Mouse (Mus musculus): Measurements from ENCODE around the gene Snip1.

The Snip1 gene

DNA sequence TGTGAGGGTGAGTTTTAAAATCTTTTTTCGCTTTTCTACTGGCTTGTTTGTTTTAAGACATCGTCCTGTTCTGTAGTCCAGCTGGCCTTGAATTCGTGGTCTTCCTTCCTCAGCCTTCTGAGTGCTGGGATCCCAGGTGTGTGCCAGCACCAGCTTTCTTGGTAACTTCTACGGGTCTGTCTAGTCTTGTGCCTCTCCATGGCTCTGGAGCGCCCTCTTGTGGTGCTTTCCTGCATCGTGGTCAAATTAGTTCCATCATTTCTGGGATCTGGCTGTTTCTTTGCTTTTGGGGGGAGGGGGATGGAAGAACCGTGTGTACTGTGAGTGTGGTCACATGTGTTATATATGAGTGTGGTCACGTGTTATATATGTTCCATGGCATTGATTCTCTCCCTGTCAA, 33.0 kb downstream of the Snip1 start:
- peak; percentile 57 to 72 for DNase-seq (ENCODE audit: low spot score in 2 of 2)

- no peak for DNase-seq (ENCODE audit: low spot score in 2 of 2)
These were observed 34.9 kb downstream of the Snip1 start for GRCm38 (mm10) chr4:125101334-125101733.

- DNase-seq (ENCODE audit: low spot score in 2 of 2): no peak
These were observed 38.9 kb downstream of the Snip1 start for GRCm38 (mm10) chr4:125105354-125105753.

GRCm38 (mm10) chr4:125114638-125115037, 48.2 kb downstream of the Snip1 start:
- DNase-seq (ENCODE audit: low spot score in 2 of 2): peak; percentile 77 to 83

DNA sequence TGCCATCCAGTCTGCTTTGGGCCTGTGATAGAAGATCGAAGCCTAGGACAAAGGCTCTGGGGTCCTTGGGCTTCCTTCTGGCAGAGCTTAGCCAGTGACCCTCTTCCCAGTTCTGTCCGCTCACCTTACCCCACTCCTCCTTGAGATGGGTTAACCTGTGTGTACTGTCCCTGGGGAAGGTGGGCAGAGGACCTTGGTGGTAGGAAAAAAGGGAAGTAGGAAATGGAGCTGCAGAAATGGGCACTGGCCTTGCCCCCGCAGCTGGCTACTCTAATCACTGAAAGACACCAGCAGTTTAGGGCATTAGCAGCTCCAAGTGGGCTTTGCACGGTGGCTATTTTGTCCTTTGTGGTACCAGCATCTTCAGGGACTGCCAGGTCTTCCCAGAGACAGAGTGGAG, 48.6 kb downstream of the Snip1 start:
- no peak for DNase-seq (ENCODE audit: low spot score in 2 of 2)

DNA sequence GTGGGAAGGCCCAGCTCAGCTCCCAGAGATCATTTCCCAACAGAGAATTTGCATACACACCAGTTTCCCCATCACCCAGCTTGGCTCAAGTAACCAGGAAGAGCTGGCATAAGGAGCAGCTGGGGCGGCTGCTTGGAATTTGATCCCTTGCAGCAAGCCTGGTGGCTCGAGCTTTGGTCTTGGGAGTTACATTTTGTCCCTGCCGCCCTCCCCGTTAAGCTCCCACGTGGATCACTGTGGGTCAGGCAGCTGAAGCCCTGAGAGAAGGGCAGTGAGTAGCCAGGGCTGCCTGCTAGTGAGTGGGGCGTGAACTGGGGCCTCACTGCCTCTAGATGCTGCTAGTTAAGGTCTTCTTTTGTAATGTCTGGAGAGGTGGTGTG, 49.2 kb downstream of the Snip1 start:
- DNase-seq (ENCODE audit: low spot score in 2 of 2): no peak

GRCm38 (mm10) chr4:125116090-125116861, 49.8 kb downstream of the Snip1 start:
- peak; percentile 78 to 82 for DNase-seq (ENCODE audit: low spot score in 2 of 2)

DNA sequence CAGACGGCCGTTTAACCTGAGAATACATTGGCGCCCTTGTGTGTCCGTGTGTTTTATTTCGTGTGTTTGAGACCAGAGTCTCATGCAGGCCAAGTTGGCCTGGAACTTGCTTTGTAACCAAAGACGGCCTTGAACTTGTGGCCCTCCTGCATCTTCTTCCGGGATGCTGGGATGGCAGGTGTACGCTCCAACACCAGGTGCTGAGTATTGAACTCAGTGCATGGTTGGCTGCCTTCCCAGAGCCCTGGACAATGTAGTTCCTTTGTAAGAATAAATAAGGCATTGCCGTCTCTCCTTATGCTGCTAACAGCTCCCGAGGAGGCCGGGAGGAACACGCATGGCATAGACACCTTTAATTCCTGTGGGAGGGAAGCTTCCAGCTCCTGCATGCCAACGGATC, 50.5 kb downstream of the Snip1 start:
- no peak for DNase-seq (ENCODE audit: low spot score in 2 of 2)

- DNase-seq (ENCODE audit: low spot score in 2 of 2): peak; percentile 72 to 74
These were observed 51.4 kb downstream of the Snip1 start for GRCm38 (mm10) chr4:125117902-125118320.

DNA sequence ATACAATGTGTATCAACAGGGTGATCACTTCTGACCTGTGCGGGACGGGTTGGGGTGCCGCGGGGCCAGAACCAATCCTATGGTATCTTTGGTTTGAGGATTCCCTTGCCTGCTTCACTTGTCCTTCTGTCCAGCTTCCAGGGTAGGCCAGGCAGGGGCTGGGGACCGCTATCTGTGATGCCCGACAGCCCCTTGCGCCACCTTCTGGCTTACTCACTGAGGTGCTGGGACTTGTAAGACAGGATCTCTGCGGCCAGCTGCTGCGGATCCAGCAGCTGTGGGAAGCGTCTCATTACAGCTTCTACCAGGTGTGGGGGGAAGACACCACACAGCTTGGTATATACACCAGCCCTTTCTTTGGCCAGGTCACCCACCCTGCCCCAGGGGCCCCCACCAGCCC, 52.6 kb downstream of the Snip1 start:
- no peak for DNase-seq (ENCODE audit: low spot score in 2 of 2)

GRCm38 (mm10) chr4:125119721-125120120, 53.2 kb downstream of the Snip1 start:
- DNase-seq (ENCODE audit: low spot score in 2 of 2): no peak

DNA sequence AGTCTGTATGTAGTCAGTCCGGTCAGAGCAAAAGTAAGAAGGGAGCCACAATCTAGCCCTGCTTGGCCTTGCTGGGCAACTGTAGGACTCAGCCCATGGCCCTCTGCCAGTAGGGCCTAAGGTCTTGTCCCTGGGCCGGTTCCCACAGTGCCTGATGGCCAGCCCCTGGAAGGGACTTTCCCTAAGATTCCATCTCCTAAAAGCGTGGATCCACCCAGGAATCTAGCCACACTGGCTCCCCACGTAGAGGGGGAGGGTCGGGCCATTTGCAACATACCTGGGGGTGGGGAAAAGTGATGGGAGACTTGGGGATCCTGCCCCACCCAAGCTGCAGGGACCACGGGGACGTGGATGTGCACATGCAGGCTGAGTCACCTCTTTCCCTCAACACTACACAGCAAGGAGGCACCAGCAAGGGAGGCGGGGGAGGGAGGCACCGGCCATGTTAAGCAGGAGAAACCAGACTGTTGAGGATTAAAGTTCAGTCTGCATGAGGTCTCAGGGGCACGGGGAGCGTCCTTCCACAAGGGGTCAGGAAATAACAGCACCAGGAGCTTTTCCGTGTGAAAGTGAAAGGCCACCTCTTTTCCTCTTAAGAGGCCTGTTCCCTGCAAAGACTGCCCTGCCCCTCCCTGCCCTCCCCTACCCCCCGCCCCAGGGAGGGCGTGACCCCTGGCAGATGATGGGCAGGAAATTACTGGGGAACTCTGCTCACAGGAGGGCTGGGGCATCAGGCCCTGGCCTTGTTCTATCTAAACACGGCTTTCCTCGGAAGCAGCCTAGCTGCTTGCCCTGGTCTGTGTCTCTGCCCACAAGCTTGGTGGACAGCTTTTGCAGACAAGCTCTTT, 56.2 kb downstream of the Snip1 start:
- peak; percentile 77 for DNase-seq (ENCODE audit: low spot score in 2 of 2)

DNA sequence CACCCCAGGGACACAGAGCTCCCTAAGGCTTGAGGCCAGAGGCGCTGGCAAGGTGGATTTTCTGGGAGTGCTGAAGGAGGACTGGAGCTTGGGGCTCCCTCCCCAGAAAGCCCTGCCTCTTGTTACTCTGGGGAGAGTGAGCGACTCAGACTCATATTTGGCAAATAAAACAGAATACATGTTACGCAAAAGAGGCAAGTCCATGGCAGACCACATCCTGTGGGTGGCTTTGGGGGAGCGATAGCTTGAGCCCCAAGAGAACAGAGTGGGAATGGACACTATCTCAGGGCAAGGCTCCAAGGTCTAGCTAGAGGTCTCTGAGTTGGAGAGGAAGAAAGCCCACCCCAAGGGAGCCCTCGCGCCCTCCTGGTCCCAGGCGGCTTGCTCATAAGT, 56.8 kb downstream of the Snip1 start:
- peak; percentile 57 to 64 for DNase-seq (ENCODE audit: low spot score in 2 of 2)

All from spleen, postnatal 36 days (tissue).